Mouse (Mus musculus) ovary, postnatal 14 days (tissue): ENCODE results near the gene Olfr843.

ENCODE experiments used
- DNase-seq: peaks from one replicate; pipeline ENCODE4 v3.0.0; 2022; ENCODE audit warnings: low spot score

Olfr843 gene

GRCm38 (mm10) chr9:19251887-19252286 lies at the start of gene Olfr843:
Gene Olfr843 (minus strand): TSS chr9:19251987.
- no peak for DNase-seq
